Mouse (Mus musculus) layer of hippocampus, adult 8-10 months (tissue): ENCODE measurements around the gene Vav3. TPM values are rescaled to one million over a fixed set of nuclear protein-coding genes. Genes with fewer than 3 reads are reported as not detected.
A peak's percentile ranks its signal among the peaks of the same experiment; 100 is the strongest.

Source experiments
- DNase-seq, 2 experiments: peaks; one replicate each; pipeline ENCODE4 v3.0.0; 2022; ENCODE audit warnings: low spot score in 2 of 2
- total RNA-seq, 4 experiments: library from RNA; stranded (reverse); gene quantifications; 2 replicates each; pipeline ENCODE4 v1.2.4; 2022

The Vav3 gene
- 10 to 100 TPM; 12.2 to 18.1 (median 14.8) TPM for total RNA-seq

GRCm38 (mm10) chr3:109340274-109341070 lies at the start of gene Vav3:
TSS of gene Vav3 (plus strand) at chr3:109340653.
- peak in 1 of 2 experiments; percentile 30 for DNase-seq

GRCm38 (mm10) chr3:109298857-109299256 lies 41.6 kb upstream of the Vav3 start:
- DNase-seq = no peak

- no peak for DNase-seq
Observed at GRCm38 (mm10) chr3:109299303-109300074, 41.0 kb upstream of the Vav3 start.

- no peak for DNase-seq
Observed at GRCm38 (mm10) chr3:109302059-109302458, 38.4 kb upstream of the Vav3 start.

GRCm38 (mm10) chr3:109307406-109307805 lies 33.0 kb upstream of the Vav3 start:
- DNase-seq = peak; percentile 31 to 39

GRCm38 (mm10) chr3:109308468-109308867 lies 32.0 kb upstream of the Vav3 start:
- DNase-seq = no peak

GRCm38 (mm10) chr3:109309317-109310265 lies 30.9 kb upstream of the Vav3 start:
- DNase-seq = no peak

GRCm38 (mm10) chr3:109311172-109311824 lies 29.2 kb upstream of the Vav3 start:
- DNase-seq = no peak

GRCm38 (mm10) chr3:109311875-109312274 lies 28.6 kb upstream of the Vav3 start:
- DNase-seq = no peak

- no peak for DNase-seq
Observed at GRCm38 (mm10) chr3:109313501-109313900, 27.0 kb upstream of the Vav3 start.

- peak in 1 of 2 experiments; percentile 23 for DNase-seq
Observed at GRCm38 (mm10) chr3:109322225-109322624, 18.2 kb upstream of the Vav3 start.

GRCm38 (mm10) chr3:109323447-109324300 lies 16.8 kb upstream of the Vav3 start:
- no peak for DNase-seq

- DNase-seq = no peak
Observed at GRCm38 (mm10) chr3:109327128-109327527, 13.3 kb upstream of the Vav3 start.

GRCm38 (mm10) chr3:109332755-109333154 lies 7.7 kb upstream of the Vav3 start:
- no peak for DNase-seq

GRCm38 (mm10) chr3:109335470-109335869 lies 5.0 kb upstream of the Vav3 start:
- DNase-seq = no peak

- no peak for DNase-seq
Observed at GRCm38 (mm10) chr3:109339290-109339689, 1.2 kb upstream of the Vav3 start.

GRCm38 (mm10) chr3:109339941-109340273 lies 546 bp upstream of the Vav3 start:
- DNase-seq = peak in 1 of 2 experiments; percentile 28

GRCm38 (mm10) chr3:109341071-109341480 lies 623 bp downstream of the Vav3 start:
- DNase-seq = no peak

- DNase-seq = no peak
Observed at GRCm38 (mm10) chr3:109341631-109342030, 1.2 kb downstream of the Vav3 start.
